Mouse (Mus musculus) Patski (cell line): Measurements from ENCODE around the gene Tcerg1l. TPM values are rescaled to one million over a fixed set of nuclear protein-coding genes. Genes with fewer than 3 reads are reported as not detected.

Source experiments
- ATAC-seq: fragments of 100-300 bp; one replicate; pipeline ENCODE4 v1.8.0; 2021
- CTCF ChIA-PET: fragments of 350-600 bp; sonication (Branson Sonifier 250); formaldehyde crosslinking; loops from one replicate; lab custom pipeline; 2022; ENCODE audit warnings: inconsistent platforms; lab: Charles Lee
- POLR2A ChIA-PET: fragments of 350-600 bp; sonication (Branson Sonifier 250); formaldehyde crosslinking; loops from one replicate; lab custom pipeline; 2022; ENCODE audit warnings: antibody characterized with exemption, inconsistent platforms; lab: Charles Lee
- DNase-seq: peaks from one replicate; pipeline ENCODE4 v3.0.0-alpha.2; 2011; ENCODE audit warnings: low read depth, low spot score
- H3K27me3 ChIP-seq: fragments of 371-371 bp; one replicate; pipeline ENCODE4 v1.5.1; 2021
- CTCF ChIP-seq: fragments of 100-300 bp; IDR thresholded peaks from one replicate; pipeline ENCODE4 v1.5.1; 2021
- in situ Hi-C: fragments of 300-500 bp; cut with MboI; formaldehyde crosslinking; loops from 3 replicates; pipeline ENCODE4 v1.11.1; 2018; ENCODE audit warnings: low pct_unique_long_range_greater_than_20kb, mixed read lengths
- polyA plus RNA-seq: library from polyadenylated mRNA; unstranded; gene quantifications from one replicate; pipeline ENCODE4 v1.2.3, GENCODE M21; 2021

The Tcerg1l gene
- polyA plus RNA-seq, 1 experiment from 2014 or later: 0.05 TPM

DNA sequence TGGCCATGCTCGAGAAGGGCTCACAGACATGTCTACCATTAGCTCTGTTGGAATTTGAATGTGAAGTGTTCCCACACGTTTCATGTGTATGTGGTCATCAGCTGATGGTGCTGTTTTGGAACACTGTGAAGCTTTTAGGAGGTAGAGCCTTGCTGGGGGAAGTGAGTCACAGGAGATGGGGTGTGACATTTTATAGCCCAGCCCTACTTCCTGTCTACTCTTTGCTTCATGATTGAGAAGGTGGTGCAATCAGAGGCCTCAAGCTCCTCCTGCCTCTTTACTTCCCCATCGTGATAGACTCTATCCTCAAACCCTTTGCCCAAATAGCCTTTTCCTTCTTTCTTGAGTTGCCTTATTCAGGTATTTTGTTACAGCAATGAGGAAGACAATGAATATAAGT, 173.3 kb downstream of the Tcerg1l start:
- in situ Hi-C loops: no loop called here
- TF ChIP-seq CTCF: no peak
- ATAC-seq: no peak
- H3K27me3 ChIP-seq: no peaks in the 10 kb centered on the region
- ChIA-PET POLR2A (no interaction called here), CTCF (no interaction called here)
- no peak for DNase-seq

DNA sequence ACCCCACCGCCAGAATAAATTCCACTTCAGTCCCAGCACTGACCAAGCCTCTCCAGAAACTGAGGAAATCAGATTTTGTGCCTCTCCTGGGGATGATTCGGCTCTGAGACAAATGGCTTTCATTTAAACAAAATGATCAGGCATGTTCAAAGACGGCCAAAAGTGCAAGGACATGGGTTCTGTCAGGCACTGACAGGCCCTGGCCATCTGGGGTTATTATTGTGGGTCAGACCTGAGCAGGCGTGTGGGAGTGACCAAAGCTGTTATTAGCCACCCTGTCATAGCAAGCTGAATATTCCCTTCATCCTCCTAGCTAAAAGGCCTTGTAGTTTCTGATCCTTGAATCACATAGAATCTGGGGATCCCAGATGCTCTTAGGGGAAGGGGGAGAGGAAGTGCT, 174.6 kb downstream of the Tcerg1l start:
- TF ChIP-seq CTCF: no peak
- POLR2A ChIA-PET: no interaction called here
- CTCF ChIA-PET: interaction anchor here (1.2 kb wide), 1 partner anchor 22 kb away, joined by 3 read pairs; no protein-coding TSS in a partner anchor
- DNase-seq (no peak), ATAC-seq (no peak)
- no peaks in the 10 kb centered on the region for H3K27me3 ChIP-seq
- in situ Hi-C loops: no loop called here

DNA sequence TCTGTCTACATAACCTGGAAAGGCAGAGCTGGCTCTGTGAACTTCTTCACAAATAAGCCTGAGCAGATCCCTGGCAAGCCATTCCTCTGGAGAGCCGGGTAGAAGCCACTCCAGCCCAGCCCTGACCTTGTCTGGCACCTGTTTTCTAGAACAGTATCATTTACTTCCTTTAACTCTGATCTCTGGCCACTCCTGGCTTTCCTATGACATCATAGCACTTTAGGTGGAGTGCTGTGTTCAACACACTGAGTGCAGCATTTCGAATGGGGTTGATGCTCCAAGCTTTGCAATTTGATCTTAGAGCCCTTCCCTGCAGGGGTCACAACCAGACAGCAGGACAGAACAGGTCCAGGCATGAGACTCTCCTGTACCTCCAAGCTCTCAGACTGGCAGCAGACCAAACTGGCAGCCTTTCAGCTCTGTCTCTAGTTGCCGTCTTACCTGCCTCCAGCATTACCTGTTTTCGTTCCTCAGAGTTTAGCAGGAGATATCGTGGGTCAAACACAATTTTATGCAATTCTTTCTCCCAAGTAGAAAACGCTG, 179.9 kb downstream of the Tcerg1l start:
- ChIA-PET CTCF (no interaction called here), POLR2A (interaction anchor here (0.5 to 0.6 kb wide), 2 partner anchors 172 kb away, joined by 6 to 7 read pairs; no protein-coding TSS in a partner anchor)
- no peak for TF ChIP-seq CTCF
- no peak for ATAC-seq
- DNase-seq: no peak
- in situ Hi-C loops: no loop called here
- H3K27me3 ChIP-seq: no peaks in the 10 kb centered on the region

DNA sequence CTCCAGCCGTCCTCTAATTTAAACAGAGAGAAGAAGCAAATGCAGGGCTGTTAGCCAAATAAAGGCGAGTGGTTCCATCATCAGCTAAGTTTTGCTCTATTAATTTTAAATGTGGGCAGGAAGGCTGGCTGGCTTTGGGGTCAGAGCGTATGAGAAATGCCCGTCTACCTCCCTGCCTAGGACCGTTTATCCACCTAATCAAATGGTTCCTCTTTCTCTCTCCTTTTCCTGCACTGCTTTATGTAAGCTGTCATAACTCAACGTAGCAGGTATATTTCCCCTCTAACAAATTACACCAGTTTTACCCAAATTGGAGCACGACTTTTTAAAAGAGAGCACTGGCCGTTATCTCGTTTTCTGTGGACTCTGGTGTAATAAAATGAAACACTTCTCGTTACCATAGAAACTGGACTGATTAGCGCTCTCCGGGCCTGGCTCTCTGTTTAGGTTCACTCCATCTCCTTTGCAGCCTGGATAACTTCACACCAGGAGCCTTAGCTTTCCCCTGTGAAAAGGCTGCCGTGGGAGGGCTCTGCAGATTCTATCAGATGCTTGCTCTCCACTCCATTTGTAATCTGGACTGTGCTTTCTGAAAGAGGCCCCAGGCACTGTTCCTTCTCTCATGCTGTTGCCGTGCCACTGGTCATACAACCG, 182.2 kb downstream of the Tcerg1l start:
- ATAC-seq: no peak
- ChIA-PET CTCF (interaction anchor here (1.7 kb wide), 1 partner anchor 12 kb away, joined by 6 read pairs; no protein-coding TSS in a partner anchor), POLR2A (no interaction called here)
- in situ Hi-C loops: no loop called here
- DNase-seq: no peak
- H3K27me3 ChIP-seq: no peaks in the 10 kb centered on the region
- no peak for TF ChIP-seq CTCF

DNA sequence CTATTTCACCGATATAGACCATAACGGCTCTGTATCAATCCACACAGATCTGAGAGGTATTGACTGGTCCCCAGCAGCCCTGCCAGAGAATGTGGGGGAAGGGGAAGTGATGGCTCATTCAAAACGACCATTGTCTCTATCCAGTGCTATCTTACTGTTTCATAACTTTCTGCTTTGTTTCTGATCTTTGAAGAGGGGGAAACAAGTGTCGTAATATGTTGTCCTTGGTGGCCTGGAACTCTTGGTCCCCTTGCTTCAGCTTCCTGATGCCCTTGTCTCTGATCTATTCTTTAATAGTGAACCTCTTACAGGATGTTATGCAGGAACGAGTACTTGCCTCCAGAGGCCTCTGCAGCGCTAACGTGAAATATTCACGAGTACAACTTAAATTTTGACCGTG, 182.8 kb downstream of the Tcerg1l start:
- TF ChIP-seq CTCF: no peak
- in situ Hi-C loops: no loop called here
- no peaks in the 10 kb centered on the region for H3K27me3 ChIP-seq
- ChIA-PET CTCF (no interaction called here), POLR2A (no interaction called here)
- DNase-seq (no peak), ATAC-seq (no peak)

DNA sequence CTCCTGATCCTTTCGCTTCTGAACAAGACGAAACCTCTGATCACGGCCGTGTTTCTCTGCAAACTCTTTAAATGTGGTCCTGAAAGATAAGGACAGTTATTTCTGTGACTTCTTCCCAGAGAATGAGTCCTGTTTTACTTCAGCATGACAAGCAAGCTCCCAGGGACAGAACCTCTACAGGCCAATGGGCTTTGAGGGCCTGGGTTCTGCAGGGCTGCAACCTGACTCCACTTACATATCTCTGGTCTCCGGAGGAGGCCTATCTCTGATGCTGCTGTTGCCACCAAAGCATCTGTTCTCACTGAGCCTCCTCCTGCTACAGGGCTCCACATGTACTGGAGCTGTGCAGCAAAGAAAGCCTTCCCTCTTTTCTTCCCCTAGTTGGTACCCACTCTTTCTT, 187.8 kb downstream of the Tcerg1l start:
- DNase-seq: no peak
- in situ Hi-C loops: no loop called here

DNA sequence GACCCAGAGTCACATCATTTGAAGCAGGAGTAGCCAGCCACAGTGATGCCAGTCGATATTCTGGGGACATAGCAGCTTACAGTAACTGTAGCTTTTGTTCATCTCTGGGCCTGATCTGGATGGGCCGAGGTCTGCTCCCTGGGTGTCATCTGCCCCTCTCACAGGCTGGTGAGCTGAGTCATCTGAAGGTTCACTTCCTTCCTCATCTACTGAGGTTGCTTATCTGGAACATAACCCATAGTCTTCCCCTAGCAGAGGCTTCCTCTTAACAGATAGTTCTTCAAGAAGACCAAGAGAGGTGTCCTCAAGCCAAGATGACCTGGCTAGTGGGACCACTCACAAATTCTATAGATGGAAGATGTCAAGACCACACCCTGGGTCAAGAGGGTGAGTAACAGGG, 192.4 kb downstream of the Tcerg1l start:
- ATAC-seq (no peak), DNase-seq (no peak)
- no peaks in the 10 kb centered on the region for H3K27me3 ChIP-seq
- no peak for TF ChIP-seq CTCF
- CTCF ChIA-PET: no interaction called here
- in situ Hi-C loops: no loop called here
- POLR2A ChIA-PET: no interaction called here

More for the DNA sequence above, 187.8 kb downstream of the Tcerg1l start:
- ChIA-PET POLR2A (no interaction called here), CTCF (no interaction called here)
- H3K27me3 ChIP-seq: no peaks in the 10 kb centered on the region
- no peak for ATAC-seq
- TF ChIP-seq CTCF: no peak

DNA sequence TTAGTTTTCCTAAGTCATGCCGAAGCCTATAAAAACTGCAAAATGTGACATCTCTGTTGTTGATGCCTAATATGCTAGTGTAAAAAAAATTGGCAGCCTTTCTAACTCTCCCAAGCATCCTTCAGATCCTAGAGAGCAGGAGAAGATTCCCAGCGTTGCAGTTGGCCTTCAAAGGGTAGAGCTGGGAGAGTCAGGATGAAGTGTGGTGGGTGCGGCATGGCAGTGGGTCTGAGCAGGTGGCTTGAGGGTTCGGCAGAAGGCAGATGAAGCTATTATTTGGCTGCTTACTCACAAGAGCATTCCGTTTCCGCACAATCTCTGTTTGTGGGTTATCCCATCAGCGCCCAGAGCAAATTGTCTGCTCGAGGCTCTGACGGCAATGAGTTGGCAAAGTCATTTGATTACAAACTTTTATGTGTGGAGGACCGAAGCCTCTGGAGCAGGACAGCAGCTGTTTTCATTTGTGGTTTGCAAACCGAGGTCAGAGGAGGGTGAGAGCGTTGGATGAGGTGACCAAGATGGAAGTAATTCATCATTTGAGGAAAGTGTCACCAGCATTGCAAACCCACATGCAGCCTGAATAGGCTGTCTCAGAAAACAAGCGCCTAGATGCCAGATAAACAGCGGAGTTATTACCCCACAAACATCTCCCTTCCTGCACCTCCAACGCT, 195.2 kb downstream of the Tcerg1l start:
- no peaks in the 10 kb centered on the region for H3K27me3 ChIP-seq
- no peak for TF ChIP-seq CTCF
- ATAC-seq (peak; percentile 84), DNase-seq (peak; percentile 41)
- ChIA-PET CTCF (no interaction called here), POLR2A (no interaction called here)
- in situ Hi-C loops: no loop called here

- TF ChIP-seq CTCF: no peak
- POLR2A ChIA-PET: no interaction called here
- CTCF ChIA-PET: no interaction called here
- ATAC-seq (no peak), DNase-seq (no peak)
- no peaks in the 10 kb centered on the region for H3K27me3 ChIP-seq
- in situ Hi-C loops: no loop called here
Observed at GRCm38 (mm10) chr7:138199333-138200058, 198.0 kb downstream of the Tcerg1l start.

DNA sequence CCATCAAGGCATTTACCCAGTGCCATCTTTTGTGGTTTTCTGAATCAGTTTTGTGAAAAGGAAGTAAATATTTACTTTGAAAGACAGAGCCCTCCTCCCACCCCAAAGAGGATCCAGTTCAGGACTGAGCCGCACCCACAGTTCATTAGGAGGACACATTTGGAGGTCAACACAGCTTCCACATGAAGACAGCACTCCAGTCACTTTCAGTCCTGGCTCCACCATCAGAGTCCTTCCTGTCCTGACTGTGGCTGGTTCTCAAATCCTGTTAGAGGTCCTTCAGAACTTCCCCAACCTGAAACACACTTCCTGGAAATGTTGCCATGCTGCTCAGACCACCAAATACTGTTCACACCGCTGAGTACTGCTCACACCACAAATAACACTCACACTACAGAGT, 201.4 kb downstream of the Tcerg1l start:
- in situ Hi-C loops: no loop called here
- ATAC-seq (no peak), DNase-seq (no peak)
- ChIA-PET POLR2A (no interaction called here), CTCF (no interaction called here)
- H3K27me3 ChIP-seq: no peaks in the 10 kb centered on the region
- no peak for TF ChIP-seq CTCF

- CTCF ChIA-PET: no interaction called here
- ATAC-seq: no peak
- peaks cover 4% of the 10 kb centered on the region for H3K27me3 ChIP-seq
- POLR2A ChIA-PET: no interaction called here
- in situ Hi-C loops: no loop called here
- TF ChIP-seq CTCF: no peak
- DNase-seq: no peak
Observed at GRCm38 (mm10) chr7:138184197-138184596, 213.3 kb downstream of the Tcerg1l start.
